Mouse (Mus musculus): ENCODE data around the gene Cebpa. TPM values are rescaled to one million over a fixed set of nuclear protein-coding genes. Genes with fewer than 3 reads are reported as not detected.

Cebpa gene
- polyA plus RNA-seq, 1 experiment from 2014 or later = 0.90 TPM

GRCm38 (mm10) chr7:35128677-35129567, 9.8 kb downstream of the Cebpa start:
- Histone ChIP-seq H3K9ac (replicated peaks; ENCODE audit: low read length) (no peak overlapping the region), H3K9me3 (replicated peaks; ENCODE audit: control insufficient read depth, low read length) (no peaks in the 10 kb centered on the region), H3K27me3 (ENCODE audit: control insufficient read depth, insufficient read depth, low read length) (no peaks in the 10 kb centered on the region), H3K4me2 (ENCODE audit: low read depth, low read length) (no peak overlapping the region), H3K36me3 (replicated peaks; ENCODE audit: control insufficient read depth, insufficient read depth, low read depth, low read length) (no peaks in the 10 kb centered on the region), H3K4me1 (ENCODE audit: control insufficient read depth, insufficient read depth, low read length) (no peaks in the 10 kb centered on the region), H3K27ac (replicated peaks; ENCODE audit: low read depth, low read length) (no peak overlapping the region), H3K4me3 (ENCODE audit: low read depth, low read length) (no peak overlapping the region)
- ATAC-seq (replicated peaks; ENCODE audit: insufficient number of reproducible peaks, low FRiP score, low TSS enrichment, low read depth) (no peak), DNase-seq (ENCODE audit: low spot score) (no peak)
- WGBS = 63% methylated on average over 17 of the region's 17 CpGs

DNA sequence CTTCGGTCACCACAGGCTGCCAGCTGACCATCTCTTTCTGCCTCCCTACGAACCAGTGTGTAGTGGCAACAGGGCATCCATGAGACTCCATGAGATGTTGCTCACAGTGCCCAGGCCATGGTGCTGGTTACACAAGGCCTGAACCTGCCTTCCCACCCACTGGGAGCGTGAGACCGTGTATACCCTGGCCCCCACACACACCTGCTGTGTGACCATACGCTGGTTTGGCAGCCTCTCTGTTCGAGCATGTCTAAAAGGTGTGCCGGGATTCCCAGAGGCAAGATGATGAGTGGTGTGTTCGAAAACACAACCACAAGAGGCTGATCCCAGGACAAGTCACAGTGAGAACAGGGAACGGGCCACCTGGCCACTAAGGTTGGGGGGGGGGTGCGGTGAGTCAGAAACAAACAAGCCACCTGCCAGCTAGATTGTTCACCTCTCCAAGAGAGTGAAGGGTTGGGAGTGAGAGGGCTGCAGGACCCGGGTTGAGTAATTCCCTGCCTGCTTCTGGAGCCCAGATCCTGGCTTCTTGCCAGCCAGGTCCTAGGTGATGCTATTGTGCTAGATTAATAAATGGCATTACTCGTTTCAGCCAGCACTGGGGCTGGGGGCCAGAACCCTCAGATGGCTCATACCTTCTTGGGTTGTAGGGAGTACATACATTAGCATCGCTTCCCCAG, 11.1 kb downstream of the Cebpa start:
- WGBS = 89% methylated on average over 13 of the region's 13 CpGs
- ATAC-seq (replicated peaks; ENCODE audit: insufficient number of reproducible peaks, low FRiP score, low TSS enrichment, low read depth) (no peak), DNase-seq (ENCODE audit: low spot score) (no peak)
- no peaks in the 10 kb centered on the region for H3K27me3 ChIP-seq (ENCODE audit: control insufficient read depth, insufficient read depth, low read length)
- H3K9me3 ChIP-seq (replicated peaks; ENCODE audit: control insufficient read depth, low read length) = no peaks in the 10 kb centered on the region
- H3K36me3 ChIP-seq (replicated peaks; ENCODE audit: control insufficient read depth, insufficient read depth, low read depth, low read length) = no peaks in the 10 kb centered on the region
- no peak overlapping the region for H3K9ac ChIP-seq (replicated peaks; ENCODE audit: low read length)
- no peak overlapping the region for H3K4me3 ChIP-seq (ENCODE audit: low read depth, low read length)
- H3K4me2 ChIP-seq (ENCODE audit: low read depth, low read length) = no peak overlapping the region
- H3K4me1 ChIP-seq (ENCODE audit: control insufficient read depth, insufficient read depth, low read length) = no peaks in the 10 kb centered on the region
- no peak overlapping the region for H3K27ac ChIP-seq (replicated peaks; ENCODE audit: low read depth, low read length)

DNA sequence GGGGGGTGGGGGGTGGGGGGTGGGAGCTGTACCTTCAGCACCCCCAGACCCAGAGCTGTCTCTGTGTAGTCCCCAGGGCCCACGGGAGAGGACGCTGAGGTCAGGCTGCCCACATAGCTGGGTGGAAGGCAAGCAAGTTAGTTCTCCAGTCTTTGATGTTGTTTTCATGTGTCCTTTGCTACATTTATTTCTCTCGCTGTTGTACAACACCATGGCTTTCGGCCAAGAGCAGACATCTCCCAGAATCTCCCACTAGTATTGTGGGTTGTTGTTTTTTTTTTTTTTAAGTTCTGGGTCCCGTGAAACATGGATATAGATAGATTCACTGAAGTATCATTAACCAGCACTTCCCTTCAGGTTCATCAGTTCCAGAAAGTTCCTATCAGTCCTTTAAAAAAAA, 11.8 kb downstream of the Cebpa start:
- DNase-seq (ENCODE audit: low spot score) (no peak), ATAC-seq (replicated peaks; ENCODE audit: insufficient number of reproducible peaks, low FRiP score, low TSS enrichment, low read depth) (no peak)
- H3K36me3 ChIP-seq (replicated peaks; ENCODE audit: control insufficient read depth, insufficient read depth, low read depth, low read length) = no peaks in the 10 kb centered on the region
- 91% methylated on average over 5 of the region's 5 CpGs for WGBS
- H3K27ac ChIP-seq (replicated peaks; ENCODE audit: low read depth, low read length) = no peak overlapping the region
- H3K4me2 ChIP-seq (ENCODE audit: low read depth, low read length) = no peak overlapping the region
- no peak overlapping the region for H3K9ac ChIP-seq (replicated peaks; ENCODE audit: low read length)
- no peaks in the 10 kb centered on the region for H3K27me3 ChIP-seq (ENCODE audit: control insufficient read depth, insufficient read depth, low read length)
- no peak overlapping the region for H3K4me3 ChIP-seq (ENCODE audit: low read depth, low read length)
- H3K9me3 ChIP-seq (replicated peaks; ENCODE audit: control insufficient read depth, low read length) = no peaks in the 10 kb centered on the region
- H3K4me1 ChIP-seq (ENCODE audit: control insufficient read depth, insufficient read depth, low read length) = no peaks in the 10 kb centered on the region

- H3K4me3 ChIP-seq (ENCODE audit: low read depth, low read length) = no peak overlapping the region
- ATAC-seq (replicated peaks; ENCODE audit: insufficient number of reproducible peaks, low FRiP score, low TSS enrichment, low read depth) (no peak), DNase-seq (ENCODE audit: low spot score) (no peak)
- H3K4me2 ChIP-seq (ENCODE audit: low read depth, low read length) = no peak overlapping the region
- no peak overlapping the region for H3K27ac ChIP-seq (replicated peaks; ENCODE audit: low read depth, low read length)
- no peaks in the 10 kb centered on the region for H3K4me1 ChIP-seq (ENCODE audit: control insufficient read depth, insufficient read depth, low read length)
- no peaks in the 10 kb centered on the region for H3K9me3 ChIP-seq (replicated peaks; ENCODE audit: control insufficient read depth, low read length)
- H3K27me3 ChIP-seq (ENCODE audit: control insufficient read depth, insufficient read depth, low read length) = no peaks in the 10 kb centered on the region
- no peak overlapping the region for H3K9ac ChIP-seq (replicated peaks; ENCODE audit: low read length)
- H3K36me3 ChIP-seq (replicated peaks; ENCODE audit: control insufficient read depth, insufficient read depth, low read depth, low read length) = no peaks in the 10 kb centered on the region
- 97% methylated on average over 9 of the region's 9 CpGs for WGBS
These were observed 12.5 kb downstream of the Cebpa start for GRCm38 (mm10) chr7:35131601-35132000.

- DNase-seq (ENCODE audit: low spot score) (no peak), ATAC-seq (replicated peaks; ENCODE audit: insufficient number of reproducible peaks, low FRiP score, low TSS enrichment, low read depth) (no peak)
- no peaks in the 10 kb centered on the region for H3K9me3 ChIP-seq (replicated peaks; ENCODE audit: control insufficient read depth, low read length)
- no peaks in the 10 kb centered on the region for H3K4me1 ChIP-seq (ENCODE audit: control insufficient read depth, insufficient read depth, low read length)
- 32% methylated on average over 5 of the region's 5 CpGs for WGBS
- H3K4me3 ChIP-seq (ENCODE audit: low read depth, low read length) = no peak overlapping the region
- no peak overlapping the region for H3K9ac ChIP-seq (replicated peaks; ENCODE audit: low read length)
- H3K27ac ChIP-seq (replicated peaks; ENCODE audit: low read depth, low read length) = no peak overlapping the region
- no peaks in the 10 kb centered on the region for H3K27me3 ChIP-seq (ENCODE audit: control insufficient read depth, insufficient read depth, low read length)
- H3K36me3 ChIP-seq (replicated peaks; ENCODE audit: control insufficient read depth, insufficient read depth, low read depth, low read length) = no peaks in the 10 kb centered on the region
- H3K4me2 ChIP-seq (ENCODE audit: low read depth, low read length) = no peak overlapping the region
These were observed 15.5 kb downstream of the Cebpa start for GRCm38 (mm10) chr7:35134621-35135020.

- 80% methylated on average over 1 of the region's 1 CpGs for WGBS
- Histone ChIP-seq H3K27me3 (ENCODE audit: control insufficient read depth, insufficient read depth, low read length) (no peaks in the 10 kb centered on the region), H3K9ac (replicated peaks; ENCODE audit: low read length) (no peak overlapping the region)
These were observed 18.4 kb downstream of the Cebpa start for GRCm38 (mm10) chr7:35137524-35137923.

DNA sequence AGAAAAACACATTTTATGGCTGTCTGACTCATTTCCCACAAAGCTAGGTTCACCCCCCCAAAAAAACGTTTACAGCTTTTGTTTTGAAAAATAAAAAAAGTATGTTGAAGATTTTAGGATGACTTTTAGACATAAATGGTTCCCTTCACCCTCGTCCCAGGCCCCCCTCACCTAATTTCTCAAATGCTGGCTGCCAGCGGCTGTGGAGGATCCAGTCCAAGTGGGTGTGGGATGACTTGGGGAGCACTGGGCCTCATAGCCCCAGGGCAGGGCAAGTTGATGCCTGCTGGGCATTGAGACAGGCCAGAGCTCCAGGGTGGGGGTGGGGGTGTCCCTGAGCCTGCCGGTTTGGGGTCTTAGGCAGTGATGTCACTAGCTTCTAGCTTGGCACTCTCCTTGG, 19.4 kb downstream of the Cebpa start:
- 65% methylated on average over 4 of the region's 4 CpGs for WGBS
- no peaks in the 10 kb centered on the region for H3K9me3 ChIP-seq (replicated peaks; ENCODE audit: control insufficient read depth, low read length)
- no peak for DNase-seq (ENCODE audit: low spot score)
- no peaks in the 10 kb centered on the region for H3K4me1 ChIP-seq (ENCODE audit: control insufficient read depth, insufficient read depth, low read length)
- H3K27me3 ChIP-seq (ENCODE audit: control insufficient read depth, insufficient read depth, low read length) = no peaks in the 10 kb centered on the region
- no peak overlapping the region for H3K9ac ChIP-seq (replicated peaks; ENCODE audit: low read length)
- no peak overlapping the region for H3K4me2 ChIP-seq (ENCODE audit: low read depth, low read length)
- H3K36me3 ChIP-seq (replicated peaks; ENCODE audit: control insufficient read depth, insufficient read depth, low read depth, low read length) = no peaks in the 10 kb centered on the region
- no peak overlapping the region for H3K4me3 ChIP-seq (ENCODE audit: low read depth, low read length)
- no peak overlapping the region for H3K27ac ChIP-seq (replicated peaks; ENCODE audit: low read depth, low read length)
- ATAC-seq (replicated peaks; ENCODE audit: insufficient number of reproducible peaks, low FRiP score, low TSS enrichment, low read depth) = no peak

More at GRCm38 (mm10) chr7:35137524-35137923, 18.4 kb downstream of the Cebpa start:
- Histone ChIP-seq H3K4me1 (ENCODE audit: control insufficient read depth, insufficient read depth, low read length) (no peaks in the 10 kb centered on the region), H3K4me2 (ENCODE audit: low read depth, low read length) (no peak overlapping the region), H3K9me3 (replicated peaks; ENCODE audit: control insufficient read depth, low read length) (no peaks in the 10 kb centered on the region), H3K36me3 (replicated peaks; ENCODE audit: control insufficient read depth, insufficient read depth, low read depth, low read length) (no peaks in the 10 kb centered on the region), H3K4me3 (ENCODE audit: low read depth, low read length) (no peak overlapping the region), H3K27ac (replicated peaks; ENCODE audit: low read depth, low read length) (no peak overlapping the region)
- DNase-seq (ENCODE audit: low spot score) (no peak), ATAC-seq (replicated peaks; ENCODE audit: insufficient number of reproducible peaks, low FRiP score, low TSS enrichment, low read depth) (no peak)

GRCm38 (mm10) chr7:35139880-35140279, 20.8 kb downstream of the Cebpa start:
- DNase-seq (ENCODE audit: low spot score) (no peak), ATAC-seq (replicated peaks; ENCODE audit: insufficient number of reproducible peaks, low FRiP score, low TSS enrichment, low read depth) (no peak)
- WGBS = 81% methylated on average over 5 of the region's 5 CpGs
- no peak overlapping the region for H3K4me3 ChIP-seq (ENCODE audit: low read depth, low read length)
- no peaks in the 10 kb centered on the region for H3K9me3 ChIP-seq (replicated peaks; ENCODE audit: control insufficient read depth, low read length)
- no peaks in the 10 kb centered on the region for H3K4me1 ChIP-seq (ENCODE audit: control insufficient read depth, insufficient read depth, low read length)
- no peaks in the 10 kb centered on the region for H3K27me3 ChIP-seq (ENCODE audit: control insufficient read depth, insufficient read depth, low read length)
- no peak overlapping the region for H3K9ac ChIP-seq (replicated peaks; ENCODE audit: low read length)
- H3K4me2 ChIP-seq (ENCODE audit: low read depth, low read length) = no peak overlapping the region
- no peaks in the 10 kb centered on the region for H3K36me3 ChIP-seq (replicated peaks; ENCODE audit: control insufficient read depth, insufficient read depth, low read depth, low read length)
- H3K27ac ChIP-seq (replicated peaks; ENCODE audit: low read depth, low read length) = no peak overlapping the region

All from embryonic facial prominence, embryonic 11.5 days (tissue).